Mouse (Mus musculus) embryonic facial prominence, embryonic 13.5 days (tissue): ENCODE measurements at regions not wholly inside any gene's neighbourhood (a gene's known extent, or its start where the extent isn't known, plus 50 kb on each side); places are given as distances from the start of the nearest gene placed in this dataset.

ENCODE experiments used
- ATAC-seq: fragments of 200-750 bp; cut with Nextera tagmentation; 2 replicates; pipeline ENCODE4 v1.8.0; 2017; ENCODE audit warnings: low read depth; ENCODE audit not compliant: insufficient number of reproducible peaks, insufficient read depth, low FRiP score, low TSS enrichment
- H3K27ac ChIP-seq: fragments of 300-500 bp; sonication (generic); 2 replicates; pipeline ENCODE4 v1.5.1; 2015; ENCODE audit warnings: moderate library complexity, mild to moderate bottlenecking, inconsistent platforms
- H3K27me3 ChIP-seq: fragments of 300-500 bp; sonication (generic); 2 replicates; pipeline ENCODE4 v1.6.1; 2015; ENCODE audit warnings: mild to moderate bottlenecking, inconsistent platforms
- H3K36me3 ChIP-seq: fragments of 300-500 bp; sonication (generic); 2 replicates; pipeline ENCODE4 v1.6.1; 2015; ENCODE audit warnings: mild to moderate bottlenecking, inconsistent platforms
- H3K4me1 ChIP-seq: fragments of 300-500 bp; sonication (generic); 2 replicates; pipeline ENCODE4 v1.6.1; 2015; ENCODE audit warnings: inconsistent platforms
- H3K4me2 ChIP-seq: fragments of 300-500 bp; sonication (generic); 2 replicates; pipeline ENCODE4 v1.6.1; 2015; ENCODE audit warnings: moderate library complexity, mild to moderate bottlenecking, inconsistent platforms
- H3K4me3 ChIP-seq: fragments of 300-500 bp; sonication (generic); 2 replicates; pipeline ENCODE4 v1.5.1; 2015; ENCODE audit warnings: mild to moderate bottlenecking, inconsistent platforms
- H3K9ac ChIP-seq: fragments of 300-500 bp; sonication (generic); 2 replicates; pipeline ENCODE4 v1.6.1; 2015; ENCODE audit warnings: mild to moderate bottlenecking, inconsistent platforms
- H3K9me3 ChIP-seq: fragments of 300-500 bp; sonication (generic); 2 replicates; pipeline ENCODE4 v1.6.1; 2016; ENCODE audit warnings: inconsistent platforms
- WGBS: fragments of 180-500 bp; shearing (Covaris S2); methylation state at CpG from one replicate; pipeline ENCODE4 v1.1.7; 2015; ENCODE audit warnings: mixed read lengths; 5-methylcytosine and 5-hydroxymethylcytosine counted together

DNA sequence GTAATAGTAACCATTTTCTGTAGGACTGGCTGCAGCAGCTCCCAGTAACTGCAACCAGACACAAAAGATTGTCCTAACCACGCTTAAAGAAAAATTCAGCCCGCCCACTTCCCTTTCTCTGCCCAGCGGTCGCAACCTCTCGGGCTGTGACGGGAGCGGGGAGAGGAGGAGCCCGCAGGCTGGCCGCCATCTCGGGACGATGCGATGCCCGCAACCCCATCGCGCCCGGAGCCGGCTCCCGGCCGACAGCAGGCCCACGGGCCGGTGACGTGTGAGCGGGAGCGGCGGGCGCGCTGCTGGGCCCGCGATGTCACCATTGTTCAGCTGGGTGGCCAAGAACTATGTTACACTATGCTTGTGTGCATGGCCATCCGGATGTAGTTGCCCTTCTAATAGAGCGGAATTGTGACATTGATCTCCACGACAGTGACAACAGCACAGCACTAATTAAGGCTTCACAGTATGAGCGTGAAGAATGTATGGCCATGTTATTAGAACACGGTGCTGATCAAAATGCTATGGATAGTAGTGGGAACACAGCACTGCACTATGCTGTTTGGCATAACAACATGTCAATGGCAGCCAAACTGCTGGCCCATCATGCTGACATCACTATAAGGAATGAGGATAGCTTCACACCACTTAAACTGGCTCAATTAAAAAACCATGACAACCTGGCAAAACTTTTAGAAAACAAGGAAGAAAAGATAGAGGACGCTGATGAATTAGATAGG lies 59.2 kb upstream of the C2cd4b start:
- Histone ChIP-seq H3K36me3 (no peaks in the 10 kb centered on the region), H3K4me3 (peak overlapping the region; percentile 46), H3K9ac (peak overlapping the region; percentile 73), H3K27me3 (no peaks in the 10 kb centered on the region), H3K4me1 (peaks cover 9% of the 10 kb centered on the region), H3K4me2 (peak overlapping the region; percentile 78), H3K27ac (no peak overlapping the region), H3K9me3 (no peaks in the 10 kb centered on the region)
- 0 out of 2 replicates have a peak, but pooled peaks have one; percentile 20 for ATAC-seq
- WGBS, result 24% methylated on average over 35 of the region's 35 CpGs

DNA sequence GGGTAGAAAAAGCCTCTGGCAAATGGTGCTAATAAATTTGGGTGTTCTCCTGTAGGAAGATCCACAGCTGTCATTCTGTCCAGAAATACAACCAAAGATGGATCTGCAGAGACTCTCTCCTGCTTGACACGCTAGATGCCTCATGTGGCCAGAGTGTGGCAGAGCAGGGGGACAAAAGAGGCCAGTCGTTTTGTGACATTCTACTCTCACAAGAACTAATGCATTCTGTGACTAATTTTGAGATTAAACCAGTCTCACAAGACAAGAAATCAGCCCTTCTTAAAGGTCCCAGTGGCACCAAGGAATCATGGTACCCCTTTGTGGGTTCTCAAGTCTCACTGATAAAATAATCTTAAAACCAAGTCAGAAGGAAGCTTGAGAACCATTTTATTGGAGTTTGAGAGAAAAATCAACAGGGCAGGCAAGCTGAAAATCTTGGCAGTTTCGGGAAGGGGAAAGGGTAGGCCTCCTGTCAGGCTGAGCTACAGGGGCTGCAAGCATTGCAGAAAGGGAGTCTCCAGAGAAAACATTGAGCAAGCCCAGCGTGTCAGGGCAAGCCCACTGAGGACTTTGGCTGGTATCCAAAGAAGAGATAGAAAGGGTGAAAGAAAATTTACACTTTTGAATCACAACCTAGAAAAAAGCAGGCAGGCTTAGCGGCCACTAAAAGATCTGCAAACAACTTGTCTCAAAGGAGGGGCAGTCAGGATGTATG lies 50.8 kb upstream of the C2cd4b start:
- H3K4me2 ChIP-seq, result no peak overlapping the region
- no peaks in the 10 kb centered on the region for H3K4me1 ChIP-seq
- no peak for ATAC-seq
- H3K4me3 ChIP-seq, result no peak overlapping the region
- no peak overlapping the region for H3K9ac ChIP-seq
- H3K27ac ChIP-seq, result peak overlapping the region; percentile 39; the same call in 1 of the 2 replicates
- H3K9me3 ChIP-seq, result no peaks in the 10 kb centered on the region
- H3K27me3 ChIP-seq, result peaks cover 3% of the 10 kb centered on the region; the same call in 1 of the 2 replicates
- 48% methylated on average over 5 of the region's 5 CpGs for WGBS
- no peaks in the 10 kb centered on the region for H3K36me3 ChIP-seq
